Mouse (Mus musculus) brown adipose tissue, adult 24 weeks (tissue): ENCODE results near the gene Slc16a11. TPM values are rescaled to one million over a fixed set of nuclear protein-coding genes. Genes with fewer than 3 reads are reported as not detected.

Experiments used
- H3K27ac ChIP-seq: fragments of 200-500 bp; replicated peaks from 2 replicates; pipeline ENCODE4 v1.5.1; 2012; ENCODE audit warnings: low read depth, mild to moderate bottlenecking, low read length
- H3K4me1 ChIP-seq: fragments of 200-500 bp; 2 replicates; pipeline ENCODE4 v1.6.1; 2012; ENCODE audit warnings: low read length, mixed read lengths; ENCODE audit not compliant: control insufficient read depth, insufficient read depth, insufficient read length
- H3K4me3 ChIP-seq: fragments of 200-500 bp; 2 replicates; pipeline ENCODE4 v1.5.1; 2012; ENCODE audit warnings: low read depth, mild to moderate bottlenecking, low read length, moderate library complexity; ENCODE audit not compliant: insufficient read depth
- polyA plus RNA-seq: library from polyadenylated mRNA; stranded (reverse); fragments of >200 nt; gene quantifications from 2 replicates; pipeline ENCODE4 v1.2.4, GENCODE M21; 2012; ENCODE audit not compliant: missing spikeins, insufficient read depth, insufficient read length

The Slc16a11 gene
- polyA plus RNA-seq, 1 experiment, result not detected

DNA sequence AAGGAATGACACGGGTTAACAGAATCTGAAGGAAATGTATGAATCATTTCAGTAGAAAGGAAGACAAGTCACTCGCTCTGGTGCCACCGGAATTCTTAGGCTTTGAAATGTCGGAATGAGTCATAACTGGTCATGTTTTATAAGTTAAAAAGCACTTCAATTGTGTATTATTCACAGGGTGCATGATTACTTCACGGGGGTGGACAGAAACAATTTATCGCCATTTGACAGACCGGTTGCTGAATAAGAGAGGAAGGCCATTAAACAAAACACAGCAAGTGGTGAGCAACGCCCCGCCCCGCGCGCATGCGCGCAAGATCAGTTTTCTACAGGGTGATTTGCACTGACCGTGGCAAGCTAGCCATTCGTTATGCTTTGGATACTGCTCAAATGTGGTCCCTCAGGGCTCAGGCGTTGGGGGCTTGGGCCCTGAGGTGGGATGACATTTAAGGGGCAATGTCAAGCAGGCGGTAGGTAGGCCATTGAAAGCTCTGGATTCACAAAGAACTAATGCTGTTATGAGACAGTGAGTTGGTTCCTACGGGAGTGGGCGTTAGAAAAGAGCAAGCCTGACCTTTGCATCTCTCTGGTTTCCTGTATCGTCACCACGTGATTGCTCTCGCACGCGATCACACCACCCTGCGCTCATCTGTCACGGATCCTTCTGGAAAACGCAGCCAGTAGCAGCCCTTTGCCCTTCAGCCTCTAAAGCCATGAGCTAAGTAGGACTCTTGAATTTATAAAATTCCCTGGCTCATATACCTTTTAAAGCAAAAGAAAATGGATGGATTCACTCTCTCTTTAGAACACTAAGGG lies 23.0 kb upstream of the Slc16a11 start:
- H3K27ac ChIP-seq, result peak overlapping the region; percentile 66
- H3K4me1 ChIP-seq, result peaks cover 13% of the 10 kb centered on the region
- H3K4me3 ChIP-seq, result no peak overlapping the region; the same call in 1 of the 2 replicates

DNA sequence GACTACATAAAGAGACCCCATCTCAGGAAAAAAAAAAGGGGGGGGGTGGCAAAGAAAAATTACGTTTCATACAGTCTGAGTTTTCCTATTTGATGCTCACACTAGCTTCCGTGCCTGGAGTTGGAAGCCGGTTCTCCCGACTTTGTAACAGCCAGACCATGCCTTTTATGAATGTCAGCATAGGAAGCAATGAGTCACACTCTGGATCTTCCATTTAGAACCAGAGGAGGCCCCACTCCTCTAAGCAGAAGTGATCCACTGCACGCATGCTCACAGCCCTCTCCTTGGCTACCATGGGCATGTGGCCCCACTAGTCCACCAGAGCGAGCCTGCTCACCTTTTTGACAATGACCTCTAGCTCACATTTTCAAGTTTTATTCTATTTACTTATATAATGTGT lies 21.4 kb upstream of the Slc16a11 start:
- Histone ChIP-seq H3K4me3 (no peak overlapping the region), H3K27ac (no peak overlapping the region), H3K4me1 (peaks cover 11% of the 10 kb centered on the region)

DNA sequence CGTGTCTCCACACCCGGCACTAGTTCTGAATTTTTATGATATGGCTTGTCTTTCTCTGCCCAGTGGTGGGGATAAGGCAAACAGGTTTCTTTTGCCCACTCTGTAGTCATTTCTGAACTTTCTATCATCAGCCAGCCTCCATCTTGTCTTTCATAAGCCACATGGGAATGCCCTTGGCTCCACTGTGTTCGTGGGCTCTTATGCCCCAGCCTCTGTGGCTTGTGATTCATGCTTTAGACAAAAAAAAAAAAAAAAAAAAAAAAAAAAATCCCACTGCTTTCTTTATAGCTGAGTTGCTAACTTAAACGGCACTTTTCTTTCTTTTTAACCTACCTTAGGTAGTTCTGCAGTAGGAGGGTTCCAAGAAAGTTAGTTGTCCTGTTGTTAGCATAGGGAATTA lies 20.4 kb upstream of the Slc16a11 start:
- no peak overlapping the region for H3K27ac ChIP-seq
- H3K4me3 ChIP-seq, result no peak overlapping the region
- peaks cover 11% of the 10 kb centered on the region for H3K4me1 ChIP-seq

DNA sequence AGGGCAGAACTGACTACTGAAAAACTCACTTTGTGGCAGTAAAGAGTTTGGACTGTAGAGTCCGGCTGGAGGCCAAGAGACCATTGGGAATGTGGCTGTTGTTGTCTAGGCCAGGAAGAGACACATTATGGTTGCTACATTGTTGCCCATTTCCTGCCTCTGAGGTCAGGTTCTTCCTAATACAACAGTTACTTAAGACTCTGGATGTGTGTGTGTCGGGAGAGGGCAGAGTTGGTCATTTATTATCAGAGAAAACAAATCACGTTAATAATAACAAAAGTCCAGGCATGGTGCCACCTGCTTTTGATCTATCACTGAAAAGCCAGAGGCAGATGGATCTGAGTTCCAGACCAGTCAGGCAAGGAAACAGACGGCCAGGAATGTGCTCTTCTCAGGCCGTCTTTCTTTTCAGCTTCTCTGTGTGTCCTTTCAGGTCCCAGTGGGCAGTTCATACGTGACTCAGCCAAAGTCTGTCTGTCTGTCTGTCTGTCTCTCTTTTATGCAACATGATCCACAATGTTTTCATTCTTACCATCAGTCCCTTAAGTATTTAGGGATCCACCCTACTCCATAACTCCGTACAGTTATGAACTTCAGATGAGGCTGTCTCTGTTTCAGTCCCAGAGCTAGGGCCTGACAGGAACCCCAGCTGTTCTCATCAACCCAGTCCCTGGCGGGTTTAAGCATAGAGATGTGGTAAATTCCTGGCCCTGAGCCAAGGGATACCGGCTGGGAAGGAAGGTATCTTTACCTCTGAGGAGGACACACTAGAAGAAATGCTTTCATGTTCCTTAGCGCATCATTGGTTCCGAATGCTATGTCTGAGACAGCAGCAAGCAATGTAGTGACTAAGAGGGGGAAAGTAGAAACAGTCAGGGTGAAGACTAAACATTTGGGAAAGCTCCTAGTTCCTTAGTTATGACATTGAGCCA lies 18.9 kb upstream of the Slc16a11 start:
- no peak overlapping the region for H3K27ac ChIP-seq
- H3K4me1 ChIP-seq, result peaks cover 11% of the 10 kb centered on the region

DNA sequence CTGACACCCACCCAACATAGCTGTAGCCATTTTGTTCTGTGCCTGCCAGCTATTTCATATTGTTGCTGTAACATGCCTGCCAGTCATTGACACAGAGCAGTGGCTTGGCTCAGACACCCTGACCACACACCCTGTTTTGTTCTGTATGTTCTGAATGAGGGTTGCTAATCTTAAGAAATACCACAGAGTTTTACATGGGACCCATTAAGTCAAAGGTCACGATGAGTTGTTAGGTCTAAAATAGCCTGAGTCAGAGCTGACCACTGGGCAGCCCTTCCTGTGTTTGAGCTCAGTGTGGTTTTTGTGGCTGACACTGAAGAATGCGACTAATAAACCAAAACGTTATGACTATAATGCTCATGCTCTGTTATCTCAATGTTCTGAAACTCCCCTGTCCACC lies 14.2 kb upstream of the Slc16a11 start:
- no peak overlapping the region for H3K4me3 ChIP-seq
- peaks cover 2% of the 10 kb centered on the region; the same call in 1 of the 2 replicates for H3K4me1 ChIP-seq
- H3K27ac ChIP-seq, result no peak overlapping the region

More for the DNA sequence above, 18.9 kb upstream of the Slc16a11 start:
- no peak overlapping the region for H3K4me3 ChIP-seq

DNA sequence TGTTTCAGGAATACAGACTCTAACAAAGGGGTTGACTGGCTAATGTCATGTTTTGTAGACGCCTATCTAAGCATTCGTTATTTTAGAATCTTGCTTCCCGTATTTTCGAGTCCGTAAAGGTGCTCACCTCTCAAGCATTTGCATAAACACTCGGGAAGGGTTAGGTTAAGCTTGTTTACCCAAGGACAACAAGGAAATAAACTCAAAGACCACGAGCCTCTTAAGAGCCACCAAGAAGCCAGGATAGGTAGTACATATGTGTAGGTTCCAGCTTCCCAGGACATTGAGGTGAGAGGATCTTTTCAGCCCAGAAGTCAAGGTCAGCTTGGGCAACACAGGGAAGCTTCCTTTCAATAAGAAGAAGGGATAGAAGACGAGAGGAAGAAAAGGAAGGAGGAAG lies 13.4 kb upstream of the Slc16a11 start:
- Histone ChIP-seq H3K4me3 (no peak overlapping the region), H3K27ac (no peak overlapping the region), H3K4me1 (no peaks in the 10 kb centered on the region)

DNA sequence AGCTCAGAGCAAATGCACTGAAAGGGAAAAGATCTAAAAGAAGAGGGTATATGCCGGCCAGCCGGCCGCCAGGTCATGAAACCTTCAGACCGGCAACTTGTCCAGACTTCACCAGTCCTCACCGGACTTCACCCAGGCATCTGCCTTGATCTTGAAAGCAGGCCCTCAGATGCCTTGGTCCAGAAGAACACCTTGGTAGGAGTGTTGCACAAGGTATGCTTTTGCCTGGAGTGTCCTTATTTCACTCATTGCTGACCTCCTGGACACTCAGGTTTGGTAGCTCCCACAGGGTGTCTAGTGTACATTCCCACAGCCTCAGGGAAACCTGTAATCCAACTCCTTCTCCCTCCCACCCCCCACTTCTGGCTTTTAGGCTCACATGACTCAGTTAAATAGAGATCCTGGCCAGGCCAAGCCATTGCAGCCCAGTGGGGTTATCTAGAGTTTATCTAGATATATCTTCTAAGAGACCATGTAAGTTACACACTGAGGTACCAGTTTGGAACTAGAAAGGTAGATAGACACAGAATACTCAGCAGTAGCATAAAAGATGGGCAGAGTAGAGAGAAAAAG lies 12.4 kb upstream of the Slc16a11 start:
- H3K4me3 ChIP-seq, result no peak overlapping the region
- H3K27ac ChIP-seq, result no peak overlapping the region
- H3K4me1 ChIP-seq, result no peaks in the 10 kb centered on the region

DNA sequence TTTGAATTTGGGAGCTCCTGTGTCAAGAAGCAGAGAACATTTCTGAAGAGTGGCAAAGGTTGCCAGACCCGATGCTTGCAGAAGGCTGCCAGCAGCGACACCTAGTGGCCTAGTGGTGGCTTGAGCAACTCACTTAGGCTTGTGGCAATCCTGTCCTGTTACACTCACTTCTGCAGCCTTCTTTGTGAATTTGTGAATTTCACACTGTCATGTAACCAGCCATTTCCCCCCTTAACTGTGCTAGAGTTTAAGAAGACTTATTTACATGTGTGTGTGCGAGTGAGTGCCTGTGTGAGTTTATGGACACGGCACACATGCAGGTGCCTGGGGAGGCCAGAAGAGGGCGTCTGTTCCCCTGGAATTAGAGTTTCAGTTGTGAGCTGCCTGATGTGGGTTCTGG lies 10.9 kb upstream of the Slc16a11 start:
- Histone ChIP-seq H3K4me1 (peaks cover 2% of the 10 kb centered on the region; the same call in 1 of the 2 replicates), H3K27ac (no peak overlapping the region), H3K4me3 (no peak overlapping the region)

DNA sequence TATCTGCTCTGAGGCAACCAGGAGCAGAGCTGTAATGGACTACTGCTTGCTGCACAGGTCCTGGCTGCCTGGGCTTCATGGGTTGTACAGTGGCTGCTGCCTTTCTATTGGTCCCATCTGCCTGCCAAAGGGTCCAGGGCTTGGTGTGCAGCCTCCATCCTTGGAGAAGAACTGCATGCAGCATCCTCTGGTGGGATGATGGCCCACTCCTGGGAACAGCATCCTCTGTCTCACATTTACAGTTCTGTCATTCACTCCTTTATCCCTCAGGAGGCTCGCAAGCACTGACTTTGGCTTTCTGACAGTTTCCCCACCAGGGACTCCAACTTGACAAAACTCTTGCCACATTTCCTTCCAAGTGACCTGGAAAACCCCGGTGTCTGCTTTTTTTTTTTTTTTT lies 5.8 kb upstream of the Slc16a11 start:
- H3K4me1 ChIP-seq, result peaks cover 11% of the 10 kb centered on the region
- no peak overlapping the region for H3K4me3 ChIP-seq
- H3K27ac ChIP-seq, result no peak overlapping the region

DNA sequence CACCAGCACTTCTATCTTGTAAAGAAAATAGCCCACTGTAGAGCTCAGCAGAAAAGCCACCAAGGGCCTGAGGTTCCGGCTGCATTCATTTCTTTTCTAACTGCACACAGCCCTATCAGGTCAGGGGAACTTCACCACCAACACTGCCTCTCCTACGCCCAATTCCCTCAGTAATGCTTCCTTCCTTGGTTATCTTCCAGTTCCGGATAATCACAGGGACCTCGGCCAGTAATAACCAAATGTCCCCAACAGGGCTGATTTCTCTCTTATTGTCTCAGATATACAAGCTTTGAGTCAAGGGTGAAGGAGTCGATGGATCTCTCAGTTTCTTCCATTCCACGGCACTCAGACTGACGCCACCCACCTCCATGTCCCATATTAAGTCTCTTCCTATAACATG lies 5.3 kb upstream of the Slc16a11 start:
- H3K27ac ChIP-seq, result peak overlapping the region; percentile 38; the same call in 1 of the 2 replicates
- H3K4me1 ChIP-seq, result peaks cover 11% of the 10 kb centered on the region
- H3K4me3 ChIP-seq, result no peak overlapping the region

DNA sequence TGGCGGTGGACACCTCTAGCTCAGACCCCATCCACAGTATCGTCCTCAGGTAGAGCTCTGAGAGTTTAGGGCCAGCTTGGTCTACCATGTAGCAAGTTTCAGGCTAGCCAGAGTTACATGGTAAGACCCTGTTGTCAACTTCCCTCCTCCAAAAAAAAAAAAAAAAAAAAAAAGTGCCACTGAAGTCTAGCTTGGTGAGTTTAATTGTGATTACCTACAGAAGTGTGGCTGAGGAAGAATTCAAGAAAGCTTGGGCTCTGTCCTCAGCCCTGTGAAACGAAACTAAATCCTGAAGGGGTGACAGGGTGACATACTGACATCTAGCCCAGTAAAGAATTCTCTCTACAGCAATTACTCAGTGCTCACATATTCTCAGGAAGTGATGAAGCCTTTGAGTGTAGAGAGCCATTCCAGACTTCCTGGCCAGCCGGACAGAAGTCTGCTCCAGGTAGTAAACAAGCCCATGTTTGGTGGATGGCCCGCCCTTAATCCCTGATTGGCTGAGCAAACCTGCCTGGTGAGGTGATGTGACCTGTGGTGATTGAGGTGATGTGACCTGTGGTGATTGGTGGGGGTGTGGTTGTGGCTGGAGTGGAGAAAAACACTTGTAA lies 3.7 kb upstream of the Slc16a11 start:
- Histone ChIP-seq H3K4me3 (no peak overlapping the region), H3K4me1 (peaks cover 11% of the 10 kb centered on the region), H3K27ac (peak overlapping the region; percentile 46; the same call in 1 of the 2 replicates)

DNA sequence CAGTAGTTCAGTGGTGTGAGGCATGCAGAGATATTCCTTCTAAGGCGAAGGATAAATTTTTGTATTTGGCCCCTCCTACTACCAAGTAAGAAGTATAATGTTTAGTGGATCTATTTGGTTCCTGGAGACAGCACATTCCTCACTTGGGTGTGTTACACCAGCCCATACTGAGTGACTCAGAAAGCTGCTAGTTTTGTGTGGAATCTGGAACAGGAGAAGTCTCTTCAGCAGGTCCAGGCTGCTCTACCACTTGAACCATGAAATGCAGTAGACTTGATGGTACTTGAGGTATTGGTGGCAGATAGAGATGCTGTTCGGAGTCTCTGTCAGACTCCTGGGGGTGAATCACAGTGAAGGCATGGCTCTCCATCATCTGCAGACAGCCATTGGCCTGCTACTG lies 1.9 kb upstream of the Slc16a11 start:
- H3K27ac ChIP-seq, result no peak overlapping the region
- H3K4me1 ChIP-seq, result peaks cover 11% of the 10 kb centered on the region
- no peak overlapping the region for H3K4me3 ChIP-seq

DNA sequence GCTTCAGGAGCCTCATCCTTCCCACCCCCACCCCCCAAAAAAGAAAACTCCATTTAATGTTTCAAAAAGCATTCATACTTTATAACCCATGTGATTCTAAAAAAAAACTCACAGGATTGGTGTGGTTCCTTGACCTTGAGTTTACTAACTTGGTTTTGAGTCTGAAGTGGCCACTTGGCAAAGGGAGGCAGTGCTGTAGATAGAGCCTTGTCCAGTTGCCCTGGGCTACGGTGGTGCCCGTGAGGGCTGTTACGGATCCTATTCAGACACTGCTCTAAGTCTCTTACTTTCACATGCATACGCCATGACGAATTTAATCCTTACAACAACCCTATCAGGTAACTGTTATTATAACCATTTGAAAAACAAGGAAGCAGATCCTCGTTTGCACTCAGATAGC lies 580 bp upstream of the Slc16a11 start:
- H3K4me1 ChIP-seq, result peaks cover 9% of the 10 kb centered on the region
- no peak overlapping the region for H3K4me3 ChIP-seq
- no peak overlapping the region for H3K27ac ChIP-seq

DNA sequence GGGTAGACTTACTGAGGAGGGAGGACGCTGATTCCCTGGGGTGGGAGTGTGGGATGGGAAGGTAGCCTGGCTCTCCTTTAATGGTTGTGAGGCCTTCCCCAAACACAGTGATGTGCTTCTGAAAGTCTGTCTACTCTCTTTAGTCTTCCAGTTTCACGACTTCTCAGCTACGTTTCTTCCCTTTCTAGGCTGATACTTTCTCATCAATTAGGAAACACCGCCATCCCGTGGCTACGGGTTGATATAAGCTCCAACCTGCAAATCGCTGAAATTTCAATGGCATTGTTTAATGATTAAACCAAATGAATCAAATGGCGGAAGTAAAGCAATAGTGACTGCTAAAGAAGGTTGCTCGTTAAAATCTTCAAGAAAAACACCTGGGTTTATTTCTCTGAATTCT lies 344 bp downstream of the Slc16a11 start:
- peaks cover 9% of the 10 kb centered on the region for H3K4me1 ChIP-seq
- no peak overlapping the region for H3K27ac ChIP-seq

DNA sequence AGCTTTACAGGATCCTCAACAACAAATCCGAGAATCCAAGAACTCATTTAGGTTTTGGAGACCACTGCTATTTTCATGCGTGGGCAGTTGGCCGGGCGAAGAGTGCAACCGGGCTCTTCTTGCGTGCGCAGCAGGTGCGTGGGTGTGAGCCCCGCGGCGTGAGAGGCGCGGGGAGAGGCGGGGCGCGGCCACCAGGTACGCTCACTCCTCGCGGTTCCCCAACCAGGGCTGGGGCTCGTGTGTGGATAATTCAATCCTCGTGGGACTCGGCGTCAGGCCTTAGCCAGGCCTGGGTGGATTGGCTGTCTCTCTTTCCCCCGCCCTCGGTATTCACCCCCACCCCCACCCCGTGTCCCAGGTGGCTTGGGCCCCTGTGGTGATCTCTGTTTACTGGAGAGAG lies 1.2 kb downstream of the Slc16a11 start:
- Histone ChIP-seq H3K4me3 (peak overlapping the region; percentile 48), H3K27ac (no peak overlapping the region), H3K4me1 (peaks cover 4% of the 10 kb centered on the region)

More for the DNA sequence above, 344 bp downstream of the Slc16a11 start:
- H3K4me3 ChIP-seq, result no peak overlapping the region
